Mouse (Mus musculus) CH12.LX (cell line): ENCODE data around the gene Tppp.

ENCODE experiments used
- BHLHE40 ChIP-seq: IDR thresholded peaks from 2 replicates; pipeline ENCODE4 v1.6.1; 2011; ENCODE audit warnings: mild to moderate bottlenecking, low read depth, low read length, improper control_type of control experiment
- CHD2 ChIP-seq: IDR thresholded peaks from 2 replicates; pipeline ENCODE4 v1.6.1; 2011; ENCODE audit warnings: low read length, improper control_type of control experiment
- CTCF ChIP-seq, 2 experiments: IDR thresholded peaks in 1 of 2; conservative IDR thresholded peaks in 1 of 2; 2 replicates each; pipeline ENCODE4 v1.5.1; 2011 to 2012; ENCODE audit warnings: low read depth in 2 of 2, low read length in 2 of 2, improper control_type of control experiment in 1 of 2, inconsistent platforms in 1 of 2, mild to moderate bottlenecking in 1 of 2, moderate library complexity in 1 of 2
- EP300 ChIP-seq: IDR thresholded peaks from 2 replicates; pipeline ENCODE4 v1.6.1; 2011; ENCODE audit warnings: low read length, improper control_type of control experiment
- KAT2A ChIP-seq: IDR thresholded peaks from 2 replicates; pipeline ENCODE4 v1.6.1; 2012; ENCODE audit warnings: low read length, improper control_type of control experiment, inconsistent platforms; ENCODE audit not compliant: insufficient replicate concordance
- MAX ChIP-seq: IDR thresholded peaks from 2 replicates; pipeline ENCODE4 v1.6.1; 2011; ENCODE audit warnings: low read length, improper control_type of control experiment
- MEF2A ChIP-seq: IDR thresholded peaks from 2 replicates; pipeline ENCODE4 v1.6.1; 2014; ENCODE audit warnings: low read depth, mild to moderate bottlenecking, inconsistent platforms, low read length, improper control_type of control experiment, borderline replicate concordance
- POLR2A ChIP-seq: IDR thresholded peaks from 2 replicates; pipeline ENCODE4 v1.6.1; 2011; ENCODE audit warnings: low read depth, mild to moderate bottlenecking, improper control_type of control experiment, low read length
- POLR2AphosphoS2 ChIP-seq: IDR thresholded peaks from 2 replicates; pipeline ENCODE4 v1.6.1; 2011; ENCODE audit warnings: low read depth, low read length, improper control_type of control experiment
- TBP ChIP-seq: conservative IDR thresholded peaks from 2 replicates; pipeline ENCODE4 v1.6.1; 2011; ENCODE audit warnings: low read depth, low read length, improper control_type of control experiment
- UBTF ChIP-seq: IDR thresholded peaks from 2 replicates; pipeline ENCODE4 v1.6.1; 2012; ENCODE audit warnings: low read depth, mild to moderate bottlenecking, inconsistent platforms, low read length, improper control_type of control experiment, moderate library complexity
- ZMIZ1 ChIP-seq: IDR thresholded peaks from 2 replicates; pipeline ENCODE4 v1.6.1; 2012; ENCODE audit warnings: low read depth, mild to moderate bottlenecking, inconsistent platforms, low read length, improper control_type of control experiment

DNA sequence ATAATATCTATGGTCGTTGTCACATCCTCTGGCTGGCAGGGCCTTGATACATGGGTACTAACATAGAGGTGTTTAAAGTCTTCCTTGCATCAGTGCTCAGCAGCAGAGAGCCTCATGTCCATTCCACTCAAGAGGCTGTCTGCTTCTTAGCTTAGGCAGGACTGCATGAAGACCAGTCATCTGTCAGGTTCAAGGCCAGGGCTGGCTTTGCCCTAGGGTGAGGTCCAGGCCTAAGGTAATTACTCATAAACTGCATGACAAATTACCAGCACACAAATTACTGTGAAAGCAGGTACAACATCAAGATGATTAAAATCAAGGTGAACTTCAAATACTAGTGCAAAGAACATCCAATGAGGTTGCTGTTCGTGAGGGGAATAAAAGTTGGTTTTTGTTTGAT, 26.6 kb downstream of the Tppp start:
- no peak for TF ChIP-seq UBTF
- TF ChIP-seq CTCF (conservative IDR thresholded peaks at IDR 0.05 in 1 of 2, IDR thresholded peaks at IDR 0.05 in 1 of 2; ENCODE audit: low read depth in 2 of 2, low read length in 2 of 2), result no peak
- TF ChIP-seq ZMIZ1, result no peak
- no peak for TF ChIP-seq MEF2A
- no peak for TF ChIP-seq MAX
- TF ChIP-seq KAT2A, result no peak
- no peak for TF ChIP-seq POLR2AphosphoS2
- TF ChIP-seq BHLHE40, result no peak
- no peak for TF ChIP-seq TBP
- no peak for TF ChIP-seq POLR2A
- TF ChIP-seq CHD2, result no peak
- TF ChIP-seq EP300, result no peak
